Mouse (Mus musculus) kidney, embryonic 15.5 days (tissue): ENCODE measurements at regions not wholly inside any gene's neighbourhood (a gene's known extent, or its start where the extent isn't known, plus 50 kb on each side); places are given as distances from the start of the nearest gene placed in this dataset.
A peak's percentile ranks its signal among the peaks of the same experiment; 100 is the strongest.

Source experiments
- ATAC-seq: fragments of 200-750 bp; cut with Nextera tagmentation; replicated peaks from 2 replicates; pipeline ENCODE4 v1.8.0; 2017; ENCODE audit warnings: moderate TSS enrichment; ENCODE audit not compliant: low FRiP score
- H3K27ac ChIP-seq: fragments of 300-500 bp; sonication (generic); 2 replicates; pipeline ENCODE4 v1.5.1; 2015; ENCODE audit warnings: mild to moderate bottlenecking, inconsistent platforms
- H3K27me3 ChIP-seq: fragments of 300-500 bp; sonication (generic); 2 replicates; pipeline ENCODE4 v1.6.1; 2015; ENCODE audit warnings: inconsistent platforms
- H3K36me3 ChIP-seq: fragments of 300-500 bp; sonication (generic); 2 replicates; pipeline ENCODE4 v1.6.1; 2015; ENCODE audit warnings: inconsistent platforms
- H3K4me1 ChIP-seq: fragments of 300-500 bp; sonication (generic); 2 replicates; pipeline ENCODE4 v1.6.1; 2015; ENCODE audit warnings: inconsistent platforms
- H3K4me2 ChIP-seq: fragments of 300-500 bp; sonication (generic); 2 replicates; pipeline ENCODE4 v1.6.1; 2015; ENCODE audit warnings: moderate library complexity, mild to moderate bottlenecking, inconsistent platforms
- H3K4me3 ChIP-seq: fragments of 300-500 bp; sonication (generic); replicated peaks from 2 replicates; pipeline ENCODE4 v1.5.1; 2015; ENCODE audit warnings: mild to moderate bottlenecking, inconsistent platforms
- H3K9ac ChIP-seq: fragments of 300-500 bp; sonication (generic); 2 replicates; pipeline ENCODE4 v1.6.1; 2015; ENCODE audit warnings: mild to moderate bottlenecking, inconsistent platforms
- H3K9me3 ChIP-seq: fragments of 300-500 bp; sonication (generic); replicated peaks from 2 replicates; pipeline ENCODE4 v1.6.1; 2016; ENCODE audit warnings: inconsistent platforms
- WGBS: fragments of 180-500 bp; shearing (Covaris S2); methylation state at CpG from one replicate; pipeline ENCODE4 v1.1.7; 2015; ENCODE audit warnings: mixed read lengths; 5-methylcytosine and 5-hydroxymethylcytosine counted together

GRCm38 (mm10) chr13:52045349-52045748 lies 198.9 kb downstream of the Gadd45g start:
- Histone ChIP-seq H3K27me3 (no peaks in the 10 kb centered on the region), H3K9ac (no peak overlapping the region), H3K27ac (no peak overlapping the region), H3K36me3 (no peaks in the 10 kb centered on the region), H3K4me2 (no peak overlapping the region), H3K4me1 (peaks cover 29% of the 10 kb centered on the region), H3K4me3 (no peak overlapping the region), H3K9me3 (no peaks in the 10 kb centered on the region)
- 92% methylated on average over 3 of the region's 3 CpGs for WGBS
- no peak for ATAC-seq

- Histone ChIP-seq H3K4me3 (no peak overlapping the region), H3K36me3 (no peaks in the 10 kb centered on the region), H3K4me1 (peaks cover 29% of the 10 kb centered on the region), H3K27me3 (no peaks in the 10 kb centered on the region), H3K27ac (no peak overlapping the region), H3K9me3 (no peaks in the 10 kb centered on the region), H3K4me2 (no peak overlapping the region), H3K9ac (no peak overlapping the region)
- ATAC-seq: no peak
- 57% methylated on average over 5 of the region's 5 CpGs for WGBS
Measured at GRCm38 (mm10) chr13:52046020-52046419, 199.5 kb downstream of the Gadd45g start.

- no peaks in the 10 kb centered on the region for H3K36me3 ChIP-seq
- ATAC-seq: no peak
- no peak overlapping the region for H3K4me3 ChIP-seq
- WGBS: 76% methylated on average over 11 of the region's 11 CpGs
- H3K4me2 ChIP-seq: no peak overlapping the region
- no peaks in the 10 kb centered on the region for H3K27me3 ChIP-seq
- H3K4me1 ChIP-seq: peaks cover 22% of the 10 kb centered on the region
- H3K9ac ChIP-seq: no peak overlapping the region
- H3K9me3 ChIP-seq: no peaks in the 10 kb centered on the region
- no peak overlapping the region for H3K27ac ChIP-seq
Measured at GRCm38 (mm10) chr13:52046700-52047099, 200.2 kb downstream of the Gadd45g start.

- 75% methylated on average over 6 of the region's 6 CpGs for WGBS
Measured at GRCm38 (mm10) chr13:52047937-52048336, 201.5 kb downstream of the Gadd45g start.

GRCm38 (mm10) chr13:52048777-52049176 lies 202.3 kb downstream of the Gadd45g start:
- Histone ChIP-seq H3K4me1 (peaks cover 10% of the 10 kb centered on the region; the same call in 1 of the 2 replicates), H3K27me3 (no peaks in the 10 kb centered on the region), H3K36me3 (no peaks in the 10 kb centered on the region), H3K4me2 (no peak overlapping the region), H3K27ac (no peak overlapping the region), H3K9ac (no peak overlapping the region), H3K9me3 (no peaks in the 10 kb centered on the region), H3K4me3 (no peak overlapping the region)
- 69% methylated on average over 3 of the region's 3 CpGs for WGBS
- ATAC-seq: no peak

More at GRCm38 (mm10) chr13:52047937-52048336, 201.5 kb downstream of the Gadd45g start:
- ATAC-seq: no peak
- Histone ChIP-seq H3K9me3 (no peaks in the 10 kb centered on the region), H3K36me3 (no peaks in the 10 kb centered on the region), H3K9ac (no peak overlapping the region), H3K4me2 (no peak overlapping the region), H3K4me3 (no peak overlapping the region), H3K4me1 (peaks cover 10% of the 10 kb centered on the region; the same call in 1 of the 2 replicates), H3K27me3 (no peaks in the 10 kb centered on the region), H3K27ac (no peak overlapping the region)

- H3K4me3 ChIP-seq: no peak overlapping the region
- no peak overlapping the region for H3K9ac ChIP-seq
- WGBS: 92% methylated on average over 2 of the region's 2 CpGs
- no peaks in the 10 kb centered on the region for H3K9me3 ChIP-seq
- no peaks in the 10 kb centered on the region for H3K36me3 ChIP-seq
- no peak overlapping the region for H3K4me2 ChIP-seq
- H3K27ac ChIP-seq: no peak overlapping the region
- H3K4me1 ChIP-seq: peaks cover 10% of the 10 kb centered on the region; the same call in 1 of the 2 replicates
- ATAC-seq: no peak
- no peaks in the 10 kb centered on the region for H3K27me3 ChIP-seq
Measured at GRCm38 (mm10) chr13:52049249-52049648, 202.8 kb downstream of the Gadd45g start.

GRCm38 (mm10) chr13:52055741-52056140 lies 209.3 kb downstream of the Gadd45g start:
- peaks cover 35% of the 10 kb centered on the region for H3K4me1 ChIP-seq
- H3K9ac ChIP-seq: no peak overlapping the region
- H3K9me3 ChIP-seq: no peaks in the 10 kb centered on the region
- H3K36me3 ChIP-seq: no peaks in the 10 kb centered on the region
- H3K27ac ChIP-seq: no peak overlapping the region
- H3K27me3 ChIP-seq: no peaks in the 10 kb centered on the region
- ATAC-seq: 0 out of 2 replicates have a peak, but pooled peaks have one; percentile 48
- no peak overlapping the region for H3K4me2 ChIP-seq
- H3K4me3 ChIP-seq: no peak overlapping the region
- 82% methylated on average over 8 of the region's 8 CpGs for WGBS

- 50% methylated on average over 10 of the region's 10 CpGs for WGBS
- H3K4me1 ChIP-seq: peaks cover 45% of the 10 kb centered on the region
- H3K27ac ChIP-seq: no peak overlapping the region
- H3K9ac ChIP-seq: no peak overlapping the region
- no peak overlapping the region for H3K4me3 ChIP-seq
- H3K36me3 ChIP-seq: no peaks in the 10 kb centered on the region
- no peak for ATAC-seq
- H3K4me2 ChIP-seq: no peak overlapping the region
- no peaks in the 10 kb centered on the region for H3K27me3 ChIP-seq
- H3K9me3 ChIP-seq: no peaks in the 10 kb centered on the region
Measured at GRCm38 (mm10) chr13:52057456-52057855, 211.0 kb downstream of the Gadd45g start.

- 60% methylated on average over 22 of the region's 22 CpGs for WGBS
- no peak overlapping the region for H3K9ac ChIP-seq
- no peaks in the 10 kb centered on the region for H3K36me3 ChIP-seq
- H3K4me3 ChIP-seq: no peak overlapping the region
- H3K27me3 ChIP-seq: no peaks in the 10 kb centered on the region
- H3K4me2 ChIP-seq: peak overlapping the region; percentile 26
- no peaks in the 10 kb centered on the region for H3K9me3 ChIP-seq
- ATAC-seq: peak; percentile 19; the same call in 1 of the 2 replicates
- peaks cover 50% of the 10 kb centered on the region for H3K4me1 ChIP-seq
- peak overlapping the region; percentile 67 for H3K27ac ChIP-seq
Measured at GRCm38 (mm10) chr13:52059756-52060417, 213.4 kb downstream of the Gadd45g start.

- Histone ChIP-seq H3K4me1 (peaks cover 56% of the 10 kb centered on the region), H3K27ac (peak overlapping the region; percentile 67), H3K9me3 (no peaks in the 10 kb centered on the region), H3K4me3 (no peak overlapping the region), H3K36me3 (no peaks in the 10 kb centered on the region), H3K27me3 (no peaks in the 10 kb centered on the region), H3K9ac (no peak overlapping the region), H3K4me2 (peak overlapping the region; percentile 26)
- peak; percentile 75 for ATAC-seq
- WGBS: 5% methylated on average over 10 of the region's 10 CpGs
Measured at GRCm38 (mm10) chr13:52060418-52060870, 214.0 kb downstream of the Gadd45g start.

- Histone ChIP-seq H3K4me3 (no peak overlapping the region), H3K4me1 (peaks cover 51% of the 10 kb centered on the region), H3K36me3 (no peaks in the 10 kb centered on the region), H3K4me2 (no peak overlapping the region), H3K9me3 (no peaks in the 10 kb centered on the region), H3K9ac (no peak overlapping the region), H3K27ac (peak overlapping the region; percentile 67; the same call in 1 of the 2 replicates), H3K27me3 (no peaks in the 10 kb centered on the region)
- no peak for ATAC-seq
Measured at GRCm38 (mm10) chr13:52061454-52061853, 215.0 kb downstream of the Gadd45g start.

- Histone ChIP-seq H3K27me3 (no peaks in the 10 kb centered on the region), H3K4me3 (no peak overlapping the region), H3K27ac (no peak overlapping the region), H3K4me1 (peaks cover 49% of the 10 kb centered on the region), H3K4me2 (no peak overlapping the region), H3K9me3 (no peaks in the 10 kb centered on the region), H3K9ac (no peak overlapping the region), H3K36me3 (no peaks in the 10 kb centered on the region)
- ATAC-seq: no peak
- 88% methylated on average over 4 of the region's 4 CpGs for WGBS
Measured at GRCm38 (mm10) chr13:52061881-52062280, 215.4 kb downstream of the Gadd45g start.

GRCm38 (mm10) chr13:52062576-52062975 lies 216.1 kb downstream of the Gadd45g start:
- WGBS: 75% methylated on average over 1 of the region's 1 CpGs

More at GRCm38 (mm10) chr13:52062576-52062975, 216.1 kb downstream of the Gadd45g start:
- Histone ChIP-seq H3K4me1 (peaks cover 49% of the 10 kb centered on the region), H3K36me3 (no peaks in the 10 kb centered on the region), H3K9ac (no peak overlapping the region), H3K4me2 (no peak overlapping the region), H3K9me3 (no peaks in the 10 kb centered on the region), H3K27me3 (no peaks in the 10 kb centered on the region), H3K4me3 (no peak overlapping the region), H3K27ac (no peak overlapping the region)
- no peak for ATAC-seq
